ENCODE assay signal across 21 mouse cellular contexts in the genomic region with DNA sequence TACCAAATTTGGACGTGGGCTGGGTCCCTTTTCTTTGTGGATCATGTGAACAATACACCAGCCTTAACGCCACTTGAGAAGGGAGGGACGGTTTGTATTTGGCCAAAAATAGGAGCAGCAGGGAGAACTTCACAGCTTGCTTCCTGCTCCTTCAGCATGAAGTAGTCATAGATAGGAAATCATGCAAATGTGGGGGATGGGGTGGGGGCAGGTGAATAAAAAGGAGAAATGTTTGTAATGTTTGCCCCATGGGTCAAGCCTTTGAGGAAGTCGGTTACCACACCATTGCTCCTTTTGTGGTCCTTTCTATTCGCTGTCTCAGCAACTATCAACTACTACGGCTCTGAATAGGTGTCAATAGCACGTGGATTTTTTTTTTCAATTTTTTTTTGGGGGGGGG.
DNase-seq lines count a peak whose midpoint lies in the region; ATAC-seq lines count a peak whose summit lies in the region.
"Had no signal": no experiment of that assay in that cellular context is flagged by ENCODE, and none has a peak within 500 bp of the region (broad histone marks: within the 10 kb centered on the region; RNA-seq: fewer than 3 reads in every experiment).

No protein-coding gene starts in this region.

- H3K27ac ChIP-seq in intestine, embryonic 14.5 days (ENCODE audit: low read depth), result no peak overlapping the region
- H3K27ac ChIP-seq in intestine, embryonic 15.5 days, result no peak overlapping the region
- H3K27ac ChIP-seq: embryonic facial prominence, embryonic 12.5 days; heart, embryonic 10.5 days; limb, embryonic 10.5 days; liver, embryonic 13.5 days; lung, embryonic 15.5 days; midbrain, embryonic 12.5 days; neural tube, embryonic 12.5 days had no signal

- H3K36me3 ChIP-seq in intestine, embryonic 14.5 days (ENCODE audit: control insufficient read depth, insufficient read depth, low read length), result no peaks in the 10 kb centered on the region
- H3K36me3 ChIP-seq in intestine, embryonic 15.5 days, result no peaks in the 10 kb centered on the region
- no peaks in the 10 kb centered on the region for H3K36me3 ChIP-seq in megakaryocyte, embryonic 14.5 days (replicated peaks; ENCODE audit: low read length)
- H3K36me3 ChIP-seq: embryonic facial prominence, embryonic 12.5 days; heart, embryonic 10.5 days; limb, embryonic 10.5 days; liver, embryonic 13.5 days; lung, embryonic 15.5 days; midbrain, embryonic 12.5 days; neural tube, embryonic 12.5 days had no signal

- no peak overlapping the region for H3K4me3 ChIP-seq in intestine, embryonic 14.5 days (ENCODE audit: low read depth, low read length)
- H3K4me3 ChIP-seq in intestine, embryonic 15.5 days (replicated peaks), result no peak overlapping the region
- H3K4me3 ChIP-seq in megakaryocyte, embryonic 14.5 days (replicated peaks), result peak overlapping the region; percentile 46
- H3K4me3 ChIP-seq: embryonic facial prominence, embryonic 12.5 days; heart, embryonic 10.5 days; limb, embryonic 10.5 days; liver, embryonic 13.5 days; lung, embryonic 15.5 days; midbrain, embryonic 12.5 days; neural tube, embryonic 12.5 days had no signal

- ATAC-seq in intestine, embryonic 14.5 days (replicated peaks; ENCODE audit: low FRiP score, low TSS enrichment, low read depth), result no peak
- no peak for ATAC-seq in intestine, embryonic 15.5 days
- ATAC-seq: forebrain, embryonic 14.5 days had no signal

- 81% methylated on average over 7 of the region's 7 CpGs for WGBS in intestine, embryonic 14.5 days
- WGBS in intestine, embryonic 15.5 days, result 76% methylated on average over 7 of the region's 7 CpGs

- no peak overlapping the region for H3K4me2 ChIP-seq in intestine, embryonic 14.5 days (ENCODE audit: low read length)
- H3K4me2 ChIP-seq in intestine, embryonic 15.5 days (replicated peaks), result no peak overlapping the region
- H3K4me2 ChIP-seq: embryonic facial prominence, embryonic 12.5 days; liver, embryonic 13.5 days; lung, embryonic 15.5 days; midbrain, embryonic 12.5 days; neural tube, embryonic 12.5 days had no signal

- H3K9me3 ChIP-seq in intestine, embryonic 14.5 days (ENCODE audit: control insufficient read depth, low read length), result no peaks in the 10 kb centered on the region
- H3K9me3 ChIP-seq in intestine, embryonic 15.5 days, result no peaks in the 10 kb centered on the region
- peaks cover 12% of the 10 kb centered on the region; the same call in 1 of the 2 replicates for H3K9me3 ChIP-seq in megakaryocyte, embryonic 14.5 days
- H3K9me3 ChIP-seq: embryonic facial prominence, embryonic 12.5 days; heart, embryonic 10.5 days; limb, embryonic 10.5 days; liver, embryonic 13.5 days; lung, embryonic 15.5 days; midbrain, embryonic 12.5 days; neural tube, embryonic 12.5 days had no signal

- no peak overlapping the region for H3K9ac ChIP-seq in intestine, embryonic 14.5 days (ENCODE audit: low read length)
- H3K9ac ChIP-seq in intestine, embryonic 15.5 days, result no peak overlapping the region
- H3K9ac ChIP-seq: embryonic facial prominence, embryonic 12.5 days; liver, embryonic 13.5 days; lung, embryonic 15.5 days; midbrain, embryonic 12.5 days; neural tube, embryonic 12.5 days had no signal

- peak; percentile 12 for DNase-seq in intestine, embryonic 14.5 days (ENCODE audit: low spot score)
- peak; percentile 58 to 71 for DNase-seq in spleen, postnatal 36 days (ENCODE audit: low spot score in 2 of 2)
- DNase-seq in spleen, adult 12 weeks (ENCODE audit: low spot score), result no peak
- DNase-seq in layer of hippocampus, postnatal 36 days, result no peak
- DNase-seq in gastrocnemius, adult 8-10 months (ENCODE audit: low spot score in 2 of 2), result no peak
- DNase-seq: adrenal gland, adult 2 months; cerebellum, adult 9-10 months; gastrocnemius, postnatal 25 days; kidney, adult 8-10 months; kidney, postnatal 36 days; liver, embryonic 13.5 days; right cerebral cortex, adult 18-20 months had no signal

- H3K27me3 ChIP-seq in intestine, embryonic 14.5 days (replicated peaks; ENCODE audit: control insufficient read depth, insufficient read depth, low read length), result no peaks in the 10 kb centered on the region
- H3K27me3 ChIP-seq in intestine, embryonic 15.5 days (replicated peaks), result no peaks in the 10 kb centered on the region
- no peaks in the 10 kb centered on the region for H3K27me3 ChIP-seq in megakaryocyte, embryonic 14.5 days (replicated peaks)
- H3K27me3 ChIP-seq: embryonic facial prominence, embryonic 12.5 days; liver, embryonic 13.5 days; lung, embryonic 15.5 days; midbrain, embryonic 12.5 days; neural tube, embryonic 12.5 days had no signal

- H3K4me1 ChIP-seq in intestine, embryonic 14.5 days (replicated peaks; ENCODE audit: control insufficient read depth, insufficient read depth, low read length), result no peaks in the 10 kb centered on the region; the same call in 1 of the 2 replicates
- H3K4me1 ChIP-seq in intestine, embryonic 15.5 days (replicated peaks), result no peaks in the 10 kb centered on the region
- H3K4me1 ChIP-seq in megakaryocyte, embryonic 14.5 days, result peaks cover 12% of the 10 kb centered on the region
- H3K4me1 ChIP-seq: embryonic facial prominence, embryonic 12.5 days; limb, embryonic 10.5 days; midbrain, embryonic 12.5 days; neural tube, embryonic 12.5 days had no signal

Comparison
In these comparisons a context has a peak if more than half of its experiments do, and no peak if none do; other contexts are left out.
1. DNase-seq: peak in intestine, embryonic 14.5 days (single experiment) and spleen, postnatal 36 days (2 of 2); none in spleen, adult 12 weeks (single experiment), layer of hippocampus, postnatal 36 days (0 of 2) and gastrocnemius, adult 8-10 months (0 of 2).